In genomic region chr3:146769940-146770659, GRCm38 (mm10) we compare ENCODE assay signal across 8 mouse cellular contexts. TPM values are rescaled to one million over a fixed set of nuclear protein-coding genes. Genes with fewer than 3 reads are reported as not detected.
A peak's percentile ranks its signal among the peaks of the same experiment; 100 is the strongest.
DNase-seq lines count a peak whose midpoint lies in the region; ATAC-seq and TF ChIP-seq lines count a peak whose summit lies in the region.

No protein-coding gene starts in this region.

- TF ChIP-seq POLR2A in cortical plate, adult 2 months (IDR thresholded peaks at IDR 0.05; ENCODE audit: extremely low read depth, insufficient read depth, low read length): peak; percentile 91

- no peak for TF ChIP-seq CTCF in gastrocnemius, adult 2 months (IDR thresholded peaks at IDR 0.05)
- TF ChIP-seq CTCF in cortical plate, adult 2 months (IDR thresholded peaks at IDR 0.05; ENCODE audit: extremely low read depth, insufficient read depth, low read length): no peak

- intact Hi-C loops in gastrocnemius, adult 2 months (cut with DNase I): no loop called here

- ATAC-seq in limb, embryonic 13.5 days (ENCODE audit: low FRiP score, low read depth): no peak

- WGBS in hindbrain, embryonic 10.5 days: 19% methylated on average over 17 of the region's 17 CpGs
- 34% methylated on average over 17 of the region's 17 CpGs for WGBS in limb, embryonic 13.5 days

- no peak for DNase-seq in gastrocnemius, adult 2 months
- no peak for DNase-seq in gastrocnemius, adult 18-20 months (ENCODE audit: low spot score)
- no peak for DNase-seq in hindbrain, embryonic 10.5 days (ENCODE audit: low spot score)
- DNase-seq in right cerebral cortex, adult 18-20 months: peak; percentile 67
- DNase-seq in kidney, postnatal 36 days: no peak
- no peak for DNase-seq in B cell, adult 2 months

- no peak overlapping the region; the same call in 1 of the 2 replicates for H3K9ac ChIP-seq in limb, embryonic 13.5 days

- H3K9me3 ChIP-seq in hindbrain, embryonic 10.5 days: no peaks in the 10 kb centered on the region
- no peaks in the 10 kb centered on the region for H3K9me3 ChIP-seq in limb, embryonic 13.5 days

- peak overlapping the region; percentile 47 for H3K4me3 ChIP-seq in gastrocnemius, adult 2 months
- H3K4me3 ChIP-seq in cortical plate, adult 2 months (ENCODE audit: insufficient read depth, low read length): peak overlapping the region; percentile 53
- peak overlapping the region; percentile 41 for H3K4me3 ChIP-seq in hindbrain, embryonic 10.5 days
- H3K4me3 ChIP-seq in limb, embryonic 13.5 days: no peak overlapping the region

- H3K36me3 ChIP-seq in hindbrain, embryonic 10.5 days: peaks cover 5% of the 10 kb centered on the region
- H3K36me3 ChIP-seq in limb, embryonic 13.5 days: peaks cover 6% of the 10 kb centered on the region; the same call in 1 of the 2 replicates

- peaks cover 8% of the 10 kb centered on the region; the same call in 1 of the 2 replicates for H3K4me1 ChIP-seq in cortical plate, adult 2 months (ENCODE audit: control insufficient read depth, insufficient read depth, low read length)
- peaks cover 34% of the 10 kb centered on the region for H3K4me1 ChIP-seq in hindbrain, embryonic 10.5 days (replicated peaks)
- H3K4me1 ChIP-seq in limb, embryonic 13.5 days: peaks cover 32% of the 10 kb centered on the region

- peak overlapping the region; percentile 43; the same call in 1 of the 2 replicates for H3K27ac ChIP-seq in gastrocnemius, adult 2 months
- peak overlapping the region; percentile 90 for H3K27ac ChIP-seq in cortical plate, adult 2 months (ENCODE audit: insufficient read depth, low read length)
- H3K27ac ChIP-seq in hindbrain, embryonic 10.5 days: peak overlapping the region; percentile 70
- H3K27ac ChIP-seq in limb, embryonic 13.5 days: no peak overlapping the region

- peak overlapping the region; percentile 19; the same call in 1 of the 2 replicates for H3K4me2 ChIP-seq in limb, embryonic 13.5 days (replicated peaks)

- H3K27me3 ChIP-seq in hindbrain, embryonic 10.5 days (ENCODE audit: insufficient read depth, poor library complexity, severe bottlenecking): no peaks in the 10 kb centered on the region
- no peaks in the 10 kb centered on the region for H3K27me3 ChIP-seq in limb, embryonic 13.5 days

RNA-seq across cellular contexts. Expression of gene Prkacb, which starts 42.7 kb away (rescaled TPM):
- 10 to 100 TPM; 44.3 to 45.4 TPM for total RNA-seq in gastrocnemius, adult 2 months (2021)
- 10 to 100 TPM; 40.0 to 49.3 TPM for total RNA-seq in gastrocnemius, adult 18-20 months (2021)
- 241 and 258 TPM in 2 replicates for polyA plus RNA-seq in cortical plate, adult 2 months (2012; rRNA removed)
- 57.0 and 60.5 TPM in 2 replicates for polyA plus RNA-seq in hindbrain, embryonic 10.5 days (2016; fragmentation: Nextera tagmentation; extraction: Ambion mirVana)
- polyA plus RNA-seq in limb, embryonic 13.5 days (2015; fragmentation: Nextera tagmentation; extraction: Ambion mirVana): 70.6 and 77.2 TPM in 2 replicates
